Mouse (Mus musculus) urinary bladder, adult 2 months (tissue): ENCODE results near the gene Pdcl3. TPM values are rescaled to one million over a fixed set of nuclear protein-coding genes. Genes with fewer than 3 reads are reported as not detected.
"Not testable (repeated sequence)": the region's sequence is repeated elsewhere in the genome, so short reads cannot be mapped to it uniquely, and the experiment has no call there.

Source experiments
- DNase-seq: peaks from one replicate; pipeline ENCODE4 v3.0.0; 2022; ENCODE audit warnings: low spot score
- polyA plus RNA-seq: library from polyadenylated mRNA; depleted of rRNA; stranded (reverse); fragments of >200 nt; gene quantifications from 2 replicates; pipeline ENCODE4 v1.2.3, GENCODE M21; 2012; rRNA removed

The Pdcl3 gene
- polyA plus RNA-seq, 1 experiment: 252 TPM

DNA sequence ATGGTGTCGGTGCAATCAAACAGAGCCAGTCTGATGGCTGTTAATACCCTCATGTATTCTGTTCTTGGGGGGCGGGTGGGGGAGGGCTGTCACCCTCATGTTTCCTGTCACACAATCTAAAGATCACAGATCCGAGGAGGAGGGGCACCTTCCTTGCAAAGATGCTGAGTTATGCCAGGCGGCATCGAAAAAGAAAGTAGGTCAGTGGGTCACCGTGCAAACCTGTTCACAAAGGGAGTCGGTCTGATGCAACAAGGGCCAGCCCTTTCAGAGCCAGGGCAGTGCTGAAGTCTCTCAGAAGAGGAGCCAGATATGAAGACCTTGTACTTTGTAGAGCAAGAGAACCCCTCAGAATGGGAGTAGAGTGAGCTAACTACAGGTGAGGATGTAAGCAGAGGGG is 39.7 kb downstream of the Pdcl3 start:
- DNase-seq: no peak

DNA sequence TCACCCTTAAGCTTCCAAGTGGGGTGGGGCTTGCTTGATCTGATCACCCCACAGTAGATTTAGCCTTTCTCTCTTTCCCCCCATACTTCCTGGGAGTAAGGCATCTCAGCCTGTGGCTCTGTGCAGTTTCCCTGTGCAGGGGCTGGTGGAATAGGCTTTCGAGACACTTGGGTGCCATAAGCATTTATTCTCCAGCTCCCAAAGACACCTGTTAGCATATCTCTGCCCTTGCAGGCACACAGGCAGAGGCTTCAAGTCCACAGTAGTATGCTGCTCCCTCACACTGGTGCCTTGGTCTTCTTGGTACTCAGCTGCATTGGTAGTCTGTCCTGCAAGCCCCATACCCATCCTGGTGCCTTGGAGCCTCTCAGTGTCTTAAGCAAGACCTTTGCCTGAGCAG is 40.4 kb downstream of the Pdcl3 start:
- DNase-seq: no peak

- no peak for DNase-seq
Observed at GRCm38 (mm10) chr1:39029176-39029575, 43.8 kb downstream of the Pdcl3 start.

DNA sequence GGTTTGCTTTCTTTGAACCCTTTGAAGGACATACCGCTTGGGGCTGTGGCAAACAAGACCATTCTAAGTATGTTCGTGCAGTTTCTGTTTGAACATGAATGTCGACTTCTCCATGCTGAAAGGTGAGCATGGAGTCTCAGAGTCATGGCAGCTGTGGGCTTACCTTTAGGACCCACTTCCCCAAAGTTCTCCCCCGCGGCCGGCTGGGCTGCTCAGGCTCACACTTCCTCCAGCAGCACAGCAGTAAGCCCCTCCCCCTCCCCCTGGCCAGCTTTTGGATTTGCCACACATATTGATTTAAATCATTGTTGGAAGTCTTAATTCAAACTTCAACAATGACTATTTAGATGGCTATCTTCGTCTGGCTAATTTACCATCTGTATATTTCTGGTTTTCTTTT is 44.7 kb downstream of the Pdcl3 start:
- no peak for DNase-seq

DNA sequence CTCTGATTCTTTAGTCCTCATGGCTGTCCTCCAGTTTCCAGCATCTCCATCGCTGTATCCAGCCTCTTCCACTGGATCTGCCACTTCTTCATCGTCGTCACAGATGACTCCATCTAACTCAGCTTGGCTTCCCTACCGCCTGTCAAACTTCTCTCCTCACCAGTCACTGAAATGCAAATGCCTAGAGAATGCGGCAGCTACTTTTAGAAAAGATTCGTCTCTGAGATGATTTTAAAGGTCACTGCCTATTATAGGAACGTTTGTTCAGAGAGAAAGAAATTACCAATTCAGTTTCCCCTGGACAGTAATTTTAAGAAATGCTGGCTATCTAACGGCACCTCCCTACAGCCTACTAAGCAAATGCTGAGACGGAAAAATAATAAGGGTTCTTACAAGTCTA is 50.4 kb downstream of the Pdcl3 start:
- DNase-seq: no peak

GRCm38 (mm10) chr1:39042188-39042587 is 56.8 kb downstream of the Pdcl3 start:
- no peak for DNase-seq

- not testable (repeated sequence) for DNase-seq
Observed at GRCm38 (mm10) chr1:39044442-39044841, 59.0 kb downstream of the Pdcl3 start.

DNA sequence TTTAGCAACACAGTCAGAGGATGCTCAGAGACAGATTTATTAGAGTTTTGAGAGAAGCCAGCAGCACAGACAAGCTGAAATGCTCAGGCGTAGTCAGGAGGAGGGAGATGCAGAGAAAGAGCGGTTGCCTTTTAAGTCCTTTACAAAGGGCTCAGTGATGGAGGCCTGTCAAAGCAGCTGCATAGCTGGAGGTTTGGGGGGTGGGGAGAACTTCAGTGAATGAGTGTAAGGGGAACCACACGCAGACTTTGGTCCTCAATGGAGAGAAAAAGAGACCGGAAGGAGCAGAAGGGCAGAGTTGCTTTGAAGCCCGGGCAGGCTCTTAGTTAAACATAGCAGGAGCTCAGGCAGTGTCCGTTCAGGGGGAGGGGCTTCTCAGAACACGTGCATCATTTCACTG is 61.3 kb downstream of the Pdcl3 start:
- no peak for DNase-seq

Other genes starting within 250 kb of the Pdcl3 start
- 5.6 and 5.9 TPM in 2 replicates for gene Lonrf2, start 148.9 kb upstream of the Pdcl3 start, polyA plus RNA-seq
- gene Chst10, start 87.4 kb upstream of the Pdcl3 start, polyA plus RNA-seq: 3.8 and 6.2 TPM in 2 replicates
- not detected in 2 replicates for gene Nms, start 46.5 kb upstream of the Pdcl3 start, polyA plus RNA-seq
- gene Npas2, start 208.1 kb downstream of the Pdcl3 start, polyA plus RNA-seq: 1.7 and 2.7 TPM in 2 replicates